Mouse (Mus musculus) kidney, postnatal 0 days (tissue): ENCODE measurements at regions not wholly inside any gene's neighbourhood (a gene's known extent, or its start where the extent isn't known, plus 50 kb on each side); places are given as distances from the start of the nearest gene placed in this dataset.

Source experiments
- ATAC-seq: fragments of 200-750 bp; cut with Nextera tagmentation; replicated peaks from 2 replicates; pipeline ENCODE4 v1.8.0; 2017; ENCODE audit warnings: low read depth, moderate number of reproducible peaks, moderate TSS enrichment, moderate library complexity; ENCODE audit not compliant: low FRiP score
- DNase-seq: peaks from one replicate; pipeline ENCODE4 v3.0.0-alpha.2; 2016; ENCODE audit warnings: low spot score
- H3K27ac ChIP-seq: fragments of 300-500 bp; sonication (generic); 2 replicates; pipeline ENCODE4 v1.5.1; 2014; ENCODE audit warnings: mild to moderate bottlenecking
- H3K27me3 ChIP-seq: fragments of 300-500 bp; sonication (generic); 2 replicates; pipeline ENCODE4 v1.6.1; 2014; ENCODE audit warnings: low read length, mixed read lengths; ENCODE audit not compliant: insufficient read depth
- H3K36me3 ChIP-seq: fragments of 300-500 bp; sonication (generic); 2 replicates; pipeline ENCODE4 v1.6.1; 2014; ENCODE audit warnings: low read length, mixed read lengths; ENCODE audit not compliant: insufficient read depth
- H3K4me1 ChIP-seq: fragments of 300-500 bp; sonication (generic); replicated peaks from 2 replicates; pipeline ENCODE4 v1.6.1; 2014; ENCODE audit warnings: antibody characterized with exemption, low read length, mixed read lengths; ENCODE audit not compliant: insufficient read depth
- H3K4me2 ChIP-seq: fragments of 300-500 bp; sonication (generic); 2 replicates; pipeline ENCODE4 v1.6.1; 2014; ENCODE audit warnings: mild to moderate bottlenecking, low read length, moderate library complexity, mixed read lengths
- H3K4me3 ChIP-seq: fragments of 300-500 bp; sonication (generic); replicated peaks from 2 replicates; pipeline ENCODE4 v1.5.1; 2014; ENCODE audit warnings: low read depth, low read length
- H3K9ac ChIP-seq: fragments of 300-500 bp; sonication (generic); 2 replicates; pipeline ENCODE4 v1.6.1; 2014; ENCODE audit warnings: low read depth, low read length
- H3K9me3 ChIP-seq: fragments of 300-500 bp; sonication (generic); replicated peaks from 2 replicates; pipeline ENCODE4 v1.6.1; 2016; ENCODE audit warnings: low read length, inconsistent platforms, mixed read lengths
- CTCF ChIP-seq: IDR thresholded peaks from 2 replicates; pipeline ENCODE4 v1.5.1; 2016; ENCODE audit warnings: antibody characterized with exemption, low read depth, mild to moderate bottlenecking, moderate library complexity
- WGBS: fragments of 180-500 bp; shearing (Covaris S2); extraction: QIAGEN DNeasy Blood & Tissue Kit; methylation state at CpG from one replicate; pipeline ENCODE4 v1.1.7; 2014; 5-methylcytosine and 5-hydroxymethylcytosine counted together

DNA sequence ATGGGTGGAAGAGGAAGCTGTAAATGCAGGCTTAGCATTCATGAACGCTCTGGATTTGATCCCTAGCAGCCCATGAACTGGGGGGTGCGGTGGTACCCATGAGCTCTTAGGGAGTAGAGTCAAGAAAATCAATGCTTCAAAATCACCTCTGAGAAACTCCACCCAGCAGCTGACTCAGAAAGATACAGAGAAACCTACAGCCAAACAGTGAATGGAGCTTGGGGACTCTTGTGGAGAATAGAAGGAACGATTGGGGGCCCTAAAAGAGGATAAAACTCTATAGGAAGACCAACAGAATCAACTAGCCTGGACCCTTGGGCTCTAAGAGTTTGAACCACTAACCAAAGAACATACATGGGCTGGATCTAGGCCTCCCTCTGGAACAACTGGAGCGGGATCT, 177.6 kb downstream of the Ube2e3 start:
- no peak overlapping the region for H3K4me3 ChIP-seq
- no peaks in the 10 kb centered on the region for H3K36me3 ChIP-seq
- WGBS: 78% methylated on average over 4 of the region's 4 CpGs
- H3K27me3 ChIP-seq: no peaks in the 10 kb centered on the region
- no peaks in the 10 kb centered on the region for H3K4me1 ChIP-seq
- no peak overlapping the region for H3K4me2 ChIP-seq
- H3K27ac ChIP-seq: no peak overlapping the region
- ATAC-seq: no peak
- TF ChIP-seq CTCF: no peak
- no peak overlapping the region for H3K9ac ChIP-seq
- DNase-seq: no peak
- H3K9me3 ChIP-seq: no peaks in the 10 kb centered on the region

DNA sequence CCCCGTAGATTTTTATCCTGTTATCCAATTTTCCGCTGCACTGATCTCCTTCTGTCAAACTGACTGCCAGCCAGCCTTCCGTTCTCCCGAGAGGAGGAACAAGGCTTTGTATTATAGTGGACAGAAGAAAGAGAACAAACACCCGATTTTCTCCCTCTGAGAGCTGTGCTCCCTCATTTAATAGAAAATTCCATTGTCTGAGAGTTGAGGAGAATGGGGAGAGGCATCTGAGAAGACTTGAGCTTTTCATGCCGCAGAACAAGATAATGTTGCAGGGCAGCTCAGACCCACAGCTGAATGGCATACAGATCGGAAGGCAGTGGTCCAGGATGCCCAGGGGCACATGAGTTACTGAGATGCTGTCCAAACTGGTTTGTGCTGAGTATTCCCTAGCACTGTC, 180.1 kb downstream of the Ube2e3 start:
- no peaks in the 10 kb centered on the region for H3K36me3 ChIP-seq
- no peaks in the 10 kb centered on the region for H3K9me3 ChIP-seq
- 62% methylated on average over 7 of the region's 7 CpGs for WGBS
- no peak overlapping the region for H3K4me2 ChIP-seq
- H3K4me1 ChIP-seq: no peaks in the 10 kb centered on the region
- TF ChIP-seq CTCF: no peak
- no peak overlapping the region for H3K4me3 ChIP-seq
- ATAC-seq (no peak), DNase-seq (no peak)
- H3K27ac ChIP-seq: no peak overlapping the region
- H3K27me3 ChIP-seq: no peaks in the 10 kb centered on the region
- H3K9ac ChIP-seq: no peak overlapping the region

DNA sequence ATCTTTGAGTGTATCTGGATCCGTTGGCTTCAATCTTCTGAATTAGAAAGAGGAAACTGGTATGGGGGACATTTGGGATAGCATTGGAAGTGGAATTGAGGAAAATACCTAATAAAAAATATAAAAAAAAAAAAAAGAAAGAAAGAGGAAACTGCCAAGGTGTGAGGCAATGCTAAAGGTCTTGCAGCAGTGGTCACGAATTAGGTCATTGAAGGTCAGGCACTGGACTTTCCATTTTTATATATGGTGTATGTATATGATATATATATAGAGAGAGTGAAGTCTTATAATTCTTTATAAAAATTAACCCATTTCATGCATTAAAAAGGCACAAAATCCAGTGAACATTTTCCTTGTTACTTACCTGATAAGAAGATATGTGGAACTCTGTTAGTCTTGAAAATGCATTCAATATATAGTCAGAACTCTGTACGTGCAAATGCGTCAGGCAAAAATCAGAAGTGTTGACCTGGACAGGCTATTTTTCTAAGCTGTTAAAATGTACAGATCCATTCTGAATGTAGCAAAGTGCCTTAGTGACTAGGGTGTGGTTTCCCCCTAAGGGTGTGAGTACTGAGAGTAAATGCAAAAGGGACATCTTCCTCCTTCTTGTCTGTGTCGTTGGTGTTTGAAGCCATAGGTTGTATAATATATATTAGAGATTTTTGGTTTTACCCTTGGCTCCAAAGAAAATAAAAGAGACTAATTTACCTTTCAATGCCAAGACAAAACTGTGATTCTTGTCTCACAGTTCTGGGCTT, 181.0 kb downstream of the Ube2e3 start:
- WGBS: 92% methylated on average over 5 of the region's 5 CpGs
- DNase-seq: no peak

DNA sequence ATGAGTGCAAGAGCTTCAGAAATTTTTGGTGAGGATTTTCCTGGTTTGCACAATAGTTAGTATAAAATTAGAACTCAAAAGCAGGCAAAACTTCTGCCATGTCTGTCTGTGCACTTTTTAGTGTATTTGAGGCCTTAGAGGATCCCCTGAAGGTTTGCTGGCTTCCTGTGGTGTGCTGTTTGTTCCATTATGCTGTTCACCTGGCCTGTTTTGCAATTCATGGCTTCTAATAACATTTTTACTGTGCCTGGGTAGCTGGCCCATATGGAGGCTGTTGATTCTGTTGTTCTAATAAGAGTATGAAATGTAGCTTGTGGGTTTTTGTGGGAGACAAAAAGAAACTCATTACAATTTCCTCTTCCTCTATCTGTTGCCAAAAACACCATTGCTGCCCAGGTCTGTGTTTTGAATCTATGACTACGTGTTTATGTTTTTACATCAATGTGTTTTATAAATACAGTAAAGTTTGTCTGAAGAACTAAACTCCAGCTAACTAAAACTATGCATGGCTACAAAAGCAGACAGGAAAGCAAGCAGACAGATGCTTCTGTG, 182.6 kb downstream of the Ube2e3 start:
- H3K4me2 ChIP-seq: no peak overlapping the region
- no peaks in the 10 kb centered on the region for H3K27me3 ChIP-seq
- ATAC-seq: no peak
- no peak overlapping the region for H3K9ac ChIP-seq
- no peaks in the 10 kb centered on the region for H3K36me3 ChIP-seq
- H3K4me1 ChIP-seq: no peaks in the 10 kb centered on the region
- DNase-seq: no peak
- TF ChIP-seq CTCF: no peak
- H3K9me3 ChIP-seq: no peaks in the 10 kb centered on the region
- H3K4me3 ChIP-seq: no peak overlapping the region
- H3K27ac ChIP-seq: no peak overlapping the region
- WGBS: 61% methylated on average over 1 of the region's 1 CpGs

More for the DNA sequence above, 181.0 kb downstream of the Ube2e3 start:
- H3K27ac ChIP-seq: no peak overlapping the region
- no peaks in the 10 kb centered on the region for H3K27me3 ChIP-seq
- no peak overlapping the region for H3K4me2 ChIP-seq
- H3K4me1 ChIP-seq: no peaks in the 10 kb centered on the region
- H3K36me3 ChIP-seq: no peaks in the 10 kb centered on the region
- TF ChIP-seq CTCF: no peak
- H3K4me3 ChIP-seq: no peak overlapping the region
- H3K9ac ChIP-seq: no peak overlapping the region
- no peaks in the 10 kb centered on the region for H3K9me3 ChIP-seq
- ATAC-seq: no peak

DNA sequence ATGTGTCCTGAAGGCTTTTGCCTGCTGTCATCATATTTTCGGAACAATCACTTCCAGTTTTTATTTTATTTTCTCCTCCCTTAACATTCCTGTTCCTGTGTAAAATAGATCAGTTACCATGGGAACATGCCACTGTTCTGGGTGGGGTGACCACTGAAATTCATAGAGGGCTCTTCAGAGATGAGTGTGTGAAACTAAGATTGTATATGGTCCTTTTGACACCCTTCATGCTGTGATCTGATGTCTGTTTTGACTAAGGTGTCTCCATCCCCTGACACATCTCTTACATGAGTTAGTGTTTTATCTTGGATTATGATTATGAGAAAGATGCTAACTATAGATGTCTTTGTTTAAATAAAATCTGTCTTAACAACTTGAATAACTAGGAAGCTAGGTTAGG, 184.3 kb downstream of the Ube2e3 start:
- no peaks in the 10 kb centered on the region for H3K4me1 ChIP-seq
- H3K36me3 ChIP-seq: no peaks in the 10 kb centered on the region
- H3K9ac ChIP-seq: no peak overlapping the region
- DNase-seq (no peak), ATAC-seq (no peak)
- no peaks in the 10 kb centered on the region for H3K9me3 ChIP-seq
- no peak overlapping the region for H3K27ac ChIP-seq
- 75% methylated on average over 1 of the region's 1 CpGs for WGBS
- no peaks in the 10 kb centered on the region for H3K27me3 ChIP-seq
- TF ChIP-seq CTCF: no peak
- H3K4me2 ChIP-seq: no peak overlapping the region
- no peak overlapping the region for H3K4me3 ChIP-seq

DNA sequence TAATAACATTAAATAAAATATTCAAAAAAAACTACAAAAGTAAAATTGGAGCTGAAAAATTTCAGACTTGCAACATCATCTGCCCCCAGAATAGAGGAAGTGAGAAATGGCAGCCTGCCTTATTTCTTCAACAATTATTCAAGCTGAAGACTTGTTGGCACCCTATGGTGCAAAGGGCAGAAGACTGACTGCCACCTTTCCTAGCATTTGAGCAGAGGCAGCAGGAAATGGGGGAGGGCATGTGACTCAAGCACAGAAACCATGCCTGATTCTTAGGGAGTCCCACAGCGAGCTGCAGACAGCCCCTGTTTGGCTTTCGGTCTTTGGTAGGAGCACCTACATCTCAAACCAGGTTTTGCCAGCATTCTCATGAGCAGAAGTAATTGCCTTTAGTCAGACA, 188.2 kb downstream of the Ube2e3 start:
- H3K27ac ChIP-seq: no peak overlapping the region
- H3K4me3 ChIP-seq: no peak overlapping the region
- no peak overlapping the region for H3K4me2 ChIP-seq
- H3K27me3 ChIP-seq: no peaks in the 10 kb centered on the region
- H3K4me1 ChIP-seq: no peaks in the 10 kb centered on the region
- H3K9me3 ChIP-seq: no peaks in the 10 kb centered on the region
- DNase-seq (no peak), ATAC-seq (no peak)
- no peak overlapping the region for H3K9ac ChIP-seq
- H3K36me3 ChIP-seq: no peaks in the 10 kb centered on the region
- TF ChIP-seq CTCF: no peak
- 81% methylated on average over 2 of the region's 2 CpGs for WGBS
